ENCODE assay signal across 26 mouse cellular contexts in genomic region chr1:131672361-131672760, GRCm38 (mm10). TPM values are rescaled to one million over a fixed set of nuclear protein-coding genes. Genes with fewer than 3 reads are reported as not detected.
DNase-seq lines count a peak whose midpoint lies in the region; ATAC-seq lines count a peak whose summit lies in the region.
"Had no signal": no experiment of that assay in that cellular context is flagged by ENCODE, and none has a peak within 500 bp of the region (broad histone marks: within the 10 kb centered on the region; RNA-seq: fewer than 3 reads in every experiment).

No protein-coding gene starts in this region.

- no peak overlapping the region for H3K9ac ChIP-seq in forebrain, embryonic 12.5 days
- H3K9ac ChIP-seq: embryonic facial prominence, embryonic 13.5 days; forebrain, embryonic 15.5 days; hindbrain, embryonic 14.5 days; stomach, embryonic 15.5 days had no signal

- H3K4me1 ChIP-seq in forebrain, embryonic 12.5 days = no peaks in the 10 kb centered on the region
- H3K4me1 ChIP-seq: forebrain, embryonic 15.5 days; heart, embryonic 10.5 days; stomach, embryonic 15.5 days had no signal

- no peaks in the 10 kb centered on the region for H3K27me3 ChIP-seq in forebrain, embryonic 12.5 days
- H3K27me3 ChIP-seq: embryonic facial prominence, embryonic 13.5 days; forebrain, embryonic 15.5 days; stomach, embryonic 15.5 days had no signal

- no peak overlapping the region for H3K4me3 ChIP-seq in forebrain, embryonic 12.5 days (replicated peaks)
- H3K4me3 ChIP-seq: embryonic facial prominence, embryonic 13.5 days; forebrain, embryonic 15.5 days; heart, embryonic 10.5 days; left cerebral cortex, adult 2 months; stomach, embryonic 15.5 days had no signal

- peak; percentile 26 for ATAC-seq in CD4-positive, CD25-positive, alpha-beta regulatory T cell, adult 4 months
- ATAC-seq in megakaryocyte progenitor cell, adult 5-6 weeks (replicated peaks; ENCODE audit: poor library complexity) = peak; percentile 89
- no peak for ATAC-seq in forebrain, embryonic 12.5 days (ENCODE audit: low FRiP score)
- ATAC-seq: activated CD4-positive, CD25-positive, alpha-beta regulatory T cell, adult 4 months; forebrain, embryonic 15.5 days had no signal

- peak; percentile 18 to 33 for DNase-seq in spleen, adult 18-20 months
- no peak for DNase-seq in spleen, adult 12 weeks (ENCODE audit: low spot score)
- peak; percentile 30 for DNase-seq in thymus, postnatal 25 days
- no peak for DNase-seq in cerebellum, postnatal 10 days
- DNase-seq: adrenal gland, postnatal 10 days; cerebellum, adult 9-11 months; gastrocnemius, postnatal 14 days; heart, postnatal 10 days; kidney, postnatal 36 days; layer of hippocampus, adult 9-11 months; left cerebral cortex, postnatal 4 days; liver; lung, postnatal 14 days had no signal

- no peaks in the 10 kb centered on the region for H3K9me3 ChIP-seq in forebrain, embryonic 12.5 days
- H3K9me3 ChIP-seq: embryonic facial prominence, embryonic 13.5 days; forebrain, embryonic 15.5 days; heart, embryonic 10.5 days; stomach, embryonic 15.5 days had no signal

- H3K4me2 ChIP-seq in forebrain, embryonic 12.5 days = no peak overlapping the region
- H3K4me2 ChIP-seq: embryonic facial prominence, embryonic 13.5 days; forebrain, embryonic 15.5 days; hindbrain, embryonic 14.5 days; midbrain, embryonic 11.5 days; stomach, embryonic 15.5 days had no signal

- whole genome bisulfite sequencing in forebrain, embryonic 12.5 days = 85% methylated on average over 7 of the region's 7 CpGs

- no peak overlapping the region for H3K27ac ChIP-seq in forebrain, embryonic 12.5 days
- H3K27ac ChIP-seq: embryonic facial prominence, embryonic 13.5 days; forebrain, embryonic 15.5 days; heart, embryonic 10.5 days; hindbrain, embryonic 14.5 days; left cerebral cortex, adult 2 months; stomach, embryonic 15.5 days had no signal

- no peaks in the 10 kb centered on the region for H3K36me3 ChIP-seq in forebrain, embryonic 12.5 days (replicated peaks)
- H3K36me3 ChIP-seq: embryonic facial prominence, embryonic 13.5 days; forebrain, embryonic 15.5 days; heart, embryonic 10.5 days; stomach, embryonic 15.5 days had no signal

RNA-seq across cellular contexts. Expression of gene Rab7b, which starts 16.1 kb away (rescaled TPM):
- under 1 TPM in 1 of 2 experiments, not detected in 1; 0.13 TPM for polyA plus RNA-seq in CD4-positive, CD25-positive, alpha-beta regulatory T cell, adult 4 months (2017; shearing (Covaris generic))
- 5.8 and 7.7 TPM in 2 replicates for total RNA-seq in megakaryocyte progenitor cell, adult 5-6 weeks (2015)
- 31.1 and 43.2 TPM in 2 replicates for total RNA-seq in megakaryocyte progenitor cell, adult 5-6 weeks (2017)
- polyA plus RNA-seq in forebrain, embryonic 12.5 days (2016; fragmentation: Nextera tagmentation; extraction: Ambion mirVana) = 0.19 and 0.43 TPM in 2 replicates
- polyA plus RNA-seq: activated CD4-positive, CD25-positive, alpha-beta regulatory T cell, adult 4 months had no signal

RNA-seq across cellular contexts. Expression of gene Ctse, which starts 34.3 kb away (rescaled TPM):
- polyA plus RNA-seq in CD4-positive, CD25-positive, alpha-beta regulatory T cell, adult 4 months (2017; shearing (Covaris generic)) = 10 to 100 TPM; 23.1 to 30.3 TPM
- 54.1 and 66.8 TPM in 2 replicates for total RNA-seq in megakaryocyte progenitor cell, adult 5-6 weeks (2015)
- total RNA-seq in megakaryocyte progenitor cell, adult 5-6 weeks (2017) = 18.9 and 25.6 TPM in 2 replicates
- polyA plus RNA-seq in forebrain, embryonic 12.5 days (2016; fragmentation: Nextera tagmentation; extraction: Ambion mirVana) = not detected in 2 replicates
- total RNA-seq: ES-E14 had no signal
- polyA plus RNA-seq: embryonic facial prominence, embryonic 13.5 days; forebrain, embryonic 15.5 days; hindbrain, embryonic 14.5 days; neural tube, embryonic 14.5 days had no signal

Comparison
In these comparisons a context has a peak if more than half of its experiments do, and no peak if none do; other contexts are left out.
1. DNase-seq: peak in spleen, adult 18-20 months (2 of 2) and thymus, postnatal 25 days (single experiment); none in spleen, adult 12 weeks (single experiment) and cerebellum, postnatal 10 days (0 of 2).
2. RNA of gene Ctse, which starts 34.3 kb away (polyA plus RNA-seq): 23.1 to 30.3 TPM in CD4-positive, CD25-positive, alpha-beta regulatory T cell, adult 4 months; not detected in forebrain, embryonic 12.5 days; every median in the first group is over 10 times any median in the second.